Mouse (Mus musculus) erythroblast, embryonic 14.5 days (primary cell): ENCODE measurements around the gene Traf1.

ENCODE experiments used
- GATA1 ChIP-seq: IDR thresholded peaks from 2 replicates; pipeline ENCODE4 v1.6.1; 2012; ENCODE audit warnings: low read length, inconsistent platforms, mixed read lengths
- TAL1 ChIP-seq: IDR thresholded peaks from 3 replicates; pipeline ENCODE4 v1.6.1; 2012; ENCODE audit warnings: low read length, inconsistent platforms, mixed read lengths

DNA sequence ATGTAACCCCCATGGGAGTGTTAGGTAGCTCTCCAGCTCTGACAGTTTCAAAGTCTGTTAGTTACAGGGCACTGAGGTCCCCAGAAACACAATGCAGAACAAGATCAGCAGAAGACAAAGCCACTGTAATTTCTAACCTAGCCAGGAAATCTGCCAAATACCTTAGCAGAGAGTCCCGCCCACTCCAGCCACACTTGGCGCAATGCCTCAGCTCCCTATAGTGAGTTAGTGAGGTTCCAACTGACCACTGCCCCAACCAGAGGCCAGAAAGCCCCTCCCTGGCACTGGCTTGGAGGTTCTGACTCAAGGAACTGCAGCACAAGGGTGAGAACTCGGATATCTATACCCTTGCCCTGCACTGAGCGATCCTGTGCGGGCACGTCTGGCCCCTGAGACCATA is 58.8 kb downstream of the Traf1 start:
- TF ChIP-seq GATA1 (no peak), TAL1 (no peak)
